Mouse (Mus musculus): Measurements from ENCODE around the gene Itgax. TPM values are rescaled to one million over a fixed set of nuclear protein-coding genes. Genes with fewer than 3 reads are reported as not detected.
"Not testable (repeated sequence)": the region's sequence is repeated elsewhere in the genome, so short reads cannot be mapped to it uniquely, and the experiment has no call there.

The Itgax gene
- polyA plus RNA-seq, 1 experiment from 2014 or later = 0.19 TPM

DNA sequence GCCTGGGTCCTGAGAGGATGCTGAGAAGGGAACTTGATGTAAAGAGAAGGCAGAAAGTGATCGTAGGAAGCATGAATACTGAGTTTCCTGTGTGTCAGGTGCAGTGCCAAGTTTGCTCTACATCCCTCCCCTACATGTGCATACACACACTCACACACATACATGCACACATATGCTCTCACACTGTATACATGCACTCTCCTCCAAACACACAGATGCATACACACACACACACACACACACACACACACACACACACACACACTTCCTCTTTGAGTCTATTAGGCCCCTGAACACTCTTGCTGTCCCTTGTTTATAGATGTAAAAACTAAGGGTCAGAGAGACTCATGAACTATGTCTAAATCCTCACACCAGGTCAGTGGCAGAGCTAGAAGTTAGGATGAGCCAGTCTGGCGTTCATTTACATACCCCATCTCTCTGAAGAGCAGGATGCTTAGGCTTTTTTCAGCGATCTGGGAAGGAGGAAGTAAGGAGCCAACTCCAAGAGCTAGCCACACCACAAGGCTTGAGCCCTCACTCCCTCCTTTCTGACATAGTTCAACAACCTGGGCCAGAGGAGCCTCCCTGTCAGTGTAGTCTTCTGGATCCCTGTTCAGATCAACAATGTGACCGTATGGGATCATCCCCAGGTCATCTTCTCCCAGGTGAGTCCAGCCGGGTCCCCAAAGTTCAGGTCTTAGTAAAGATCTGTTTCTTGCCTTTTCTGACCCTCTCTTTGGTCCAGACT is 14.0 kb upstream of the Itgax start:
- no peaks in the 10 kb centered on the region for H3K4me1 ChIP-seq
- H3K9ac ChIP-seq = no peak overlapping the region
- H3K4me3 ChIP-seq (replicated peaks) = no peak overlapping the region
- no peak overlapping the region for H3K4me2 ChIP-seq (replicated peaks)
- no peaks in the 10 kb centered on the region for H3K9me3 ChIP-seq (replicated peaks)
- H3K27me3 ChIP-seq = no peaks in the 10 kb centered on the region
- H3K27ac ChIP-seq (replicated peaks) = no peak overlapping the region
- WGBS = 73% methylated on average over 5 of the region's 5 CpGs
- no peaks in the 10 kb centered on the region for H3K36me3 ChIP-seq
- no peak for ATAC-seq (ENCODE audit: insufficient number of reproducible peaks, low FRiP score, low TSS enrichment, low read depth)

DNA sequence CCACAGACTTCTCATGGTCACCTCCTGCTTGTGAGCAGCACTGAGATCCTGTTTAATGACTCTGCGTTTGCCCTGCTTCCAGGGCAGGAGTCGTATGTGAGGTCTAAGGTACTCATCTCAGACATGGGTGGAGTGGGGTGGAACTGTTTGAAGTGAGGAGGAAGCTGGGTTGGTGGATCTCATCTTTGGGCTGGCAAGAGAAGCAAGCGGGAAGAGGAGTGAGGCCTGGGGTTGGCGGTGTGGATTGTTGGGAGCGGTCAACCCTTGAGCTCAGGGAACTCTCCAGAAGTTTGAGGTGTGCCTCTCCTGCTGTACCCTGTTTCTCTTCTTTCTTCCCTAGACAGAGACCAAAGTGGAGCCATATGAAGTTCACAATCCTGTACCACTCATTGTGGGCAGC is 13.0 kb upstream of the Itgax start:
- Histone ChIP-seq H3K27me3 (no peaks in the 10 kb centered on the region), H3K9ac (no peak overlapping the region), H3K4me3 (replicated peaks) (no peak overlapping the region), H3K36me3 (no peaks in the 10 kb centered on the region), H3K9me3 (replicated peaks) (no peaks in the 10 kb centered on the region), H3K4me2 (replicated peaks) (no peak overlapping the region), H3K4me1 (no peaks in the 10 kb centered on the region), H3K27ac (replicated peaks) (no peak overlapping the region)
- ATAC-seq (ENCODE audit: insufficient number of reproducible peaks, low FRiP score, low TSS enrichment, low read depth) = no peak
- WGBS = 94% methylated on average over 5 of the region's 5 CpGs

- Histone ChIP-seq H3K4me3 (replicated peaks) (no peak overlapping the region), H3K9ac (no peak overlapping the region), H3K4me2 (replicated peaks) (no peak overlapping the region), H3K9me3 (replicated peaks) (no peaks in the 10 kb centered on the region), H3K27ac (replicated peaks) (no peak overlapping the region), H3K27me3 (no peaks in the 10 kb centered on the region), H3K36me3 (no peaks in the 10 kb centered on the region), H3K4me1 (no peaks in the 10 kb centered on the region)
- ATAC-seq (ENCODE audit: insufficient number of reproducible peaks, low FRiP score, low TSS enrichment, low read depth) = no peak
- 83% methylated on average over 6 of the region's 6 CpGs for WGBS
Observed at GRCm38 (mm10) chr7:128119726-128120490, 9.4 kb upstream of the Itgax start.

GRCm38 (mm10) chr7:128132148-128132547 is 2.8 kb downstream of the Itgax start:
- 72% methylated on average over 5 of the region's 5 CpGs for WGBS
- H3K9me3 ChIP-seq (replicated peaks) = no peaks in the 10 kb centered on the region

GRCm38 (mm10) chr7:128133596-128133995 is 4.2 kb downstream of the Itgax start:
- Histone ChIP-seq H3K27me3 (no peaks in the 10 kb centered on the region), H3K4me3 (replicated peaks) (no peak overlapping the region), H3K36me3 (no peaks in the 10 kb centered on the region), H3K9me3 (replicated peaks) (no peaks in the 10 kb centered on the region), H3K27ac (replicated peaks) (no peak overlapping the region), H3K4me2 (replicated peaks) (no peak overlapping the region), H3K4me1 (no peaks in the 10 kb centered on the region), H3K9ac (no peak overlapping the region)
- ATAC-seq (ENCODE audit: insufficient number of reproducible peaks, low FRiP score, low TSS enrichment, low read depth) = no peak
- 82% methylated on average over 2 of the region's 2 CpGs for WGBS

More at GRCm38 (mm10) chr7:128132148-128132547, 2.8 kb downstream of the Itgax start:
- no peak overlapping the region for H3K27ac ChIP-seq (replicated peaks)
- H3K4me3 ChIP-seq (replicated peaks) = no peak overlapping the region
- H3K36me3 ChIP-seq = no peaks in the 10 kb centered on the region
- no peak overlapping the region for H3K4me2 ChIP-seq (replicated peaks)
- H3K4me1 ChIP-seq = no peaks in the 10 kb centered on the region
- ATAC-seq (ENCODE audit: insufficient number of reproducible peaks, low FRiP score, low TSS enrichment, low read depth) = no peak
- H3K27me3 ChIP-seq = no peaks in the 10 kb centered on the region
- H3K9ac ChIP-seq = no peak overlapping the region

DNA sequence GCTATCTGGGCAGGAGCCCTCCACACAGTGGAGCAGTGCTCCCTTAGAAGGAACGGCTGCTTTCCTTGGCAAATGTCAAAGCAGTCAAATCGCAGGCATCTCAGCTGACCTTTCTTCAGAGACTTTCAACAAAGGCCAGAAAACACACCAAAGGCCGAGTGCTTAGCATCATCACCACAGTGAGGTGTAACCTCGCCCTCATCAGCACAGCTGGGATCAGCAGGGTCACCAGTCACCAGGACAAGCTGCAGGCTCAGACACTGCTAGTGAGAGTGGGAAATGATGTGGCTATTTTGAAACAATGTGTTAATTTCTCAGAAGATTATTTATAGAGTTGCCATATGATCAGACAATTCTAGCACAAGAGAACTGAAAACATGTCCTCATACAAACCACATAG is 7.6 kb downstream of the Itgax start:
- Histone ChIP-seq H3K4me3 (replicated peaks) (no peak overlapping the region), H3K36me3 (no peaks in the 10 kb centered on the region), H3K4me2 (replicated peaks) (no peak overlapping the region), H3K4me1 (no peaks in the 10 kb centered on the region), H3K9ac (no peak overlapping the region), H3K27me3 (no peaks in the 10 kb centered on the region), H3K9me3 (replicated peaks) (no peaks in the 10 kb centered on the region), H3K27ac (replicated peaks) (no peak overlapping the region)
- 59% methylated on average over 4 of the region's 4 CpGs for WGBS
- no peak for ATAC-seq (ENCODE audit: insufficient number of reproducible peaks, low FRiP score, low TSS enrichment, low read depth)

GRCm38 (mm10) chr7:128139611-128140010 is 10.3 kb downstream of the Itgax start:
- 90% methylated on average over 6 of the region's 6 CpGs for WGBS
- H3K9ac ChIP-seq = no peak overlapping the region
- H3K4me3 ChIP-seq (replicated peaks) = no peak overlapping the region
- H3K27ac ChIP-seq (replicated peaks) = no peak overlapping the region
- no peaks in the 10 kb centered on the region for H3K4me1 ChIP-seq
- no peak for ATAC-seq (ENCODE audit: insufficient number of reproducible peaks, low FRiP score, low TSS enrichment, low read depth)
- H3K9me3 ChIP-seq (replicated peaks) = no peaks in the 10 kb centered on the region
- no peak overlapping the region for H3K4me2 ChIP-seq (replicated peaks)
- no peaks in the 10 kb centered on the region for H3K36me3 ChIP-seq
- H3K27me3 ChIP-seq = no peaks in the 10 kb centered on the region

- Histone ChIP-seq H3K9me3 (replicated peaks) (no peaks in the 10 kb centered on the region), H3K36me3 (no peaks in the 10 kb centered on the region), H3K27ac (replicated peaks) (no peak overlapping the region), H3K4me1 (no peaks in the 10 kb centered on the region), H3K27me3 (peaks cover 3% of the 10 kb centered on the region; the same call in 1 of the 2 replicates), H3K9ac (no peak overlapping the region), H3K4me2 (replicated peaks) (no peak overlapping the region), H3K4me3 (replicated peaks) (no peak overlapping the region)
- no peak for ATAC-seq (ENCODE audit: insufficient number of reproducible peaks, low FRiP score, low TSS enrichment, low read depth)
- 93% methylated on average over 8 of the region's 8 CpGs for WGBS
Observed at GRCm38 (mm10) chr7:128150970-128151369, 21.6 kb downstream of the Itgax start.

- H3K4me2 ChIP-seq (replicated peaks) = no peak within 1 kb of the TSS
- H3K27ac ChIP-seq (replicated peaks) = no peak within 1 kb of the TSS
- no peaks in the 10 kb centered on the region for H3K36me3 ChIP-seq
- no peak within 1 kb of the TSS for H3K4me3 ChIP-seq (replicated peaks)
- H3K9me3 ChIP-seq (replicated peaks) = no peaks in the 10 kb centered on the region
- H3K9ac ChIP-seq = no peak within 1 kb of the TSS
- no peaks in the 10 kb centered on the region for H3K4me1 ChIP-seq
- H3K27me3 ChIP-seq = peaks cover 2% of the 10 kb centered on the region; the same call in 1 of the 2 replicates
- 90% methylated on average over 21 of the region's 21 CpGs for WGBS
- ATAC-seq (ENCODE audit: insufficient number of reproducible peaks, low FRiP score, low TSS enrichment, low read depth) = no peak
Observed at GRCm38 (mm10) chr7:128154076-128154475, 24.7 kb downstream of the Itgax start, which contains the start of gene Itgad. Gene Itgad, plus strand, starts transcription at chr7:128154376.

DNA sequence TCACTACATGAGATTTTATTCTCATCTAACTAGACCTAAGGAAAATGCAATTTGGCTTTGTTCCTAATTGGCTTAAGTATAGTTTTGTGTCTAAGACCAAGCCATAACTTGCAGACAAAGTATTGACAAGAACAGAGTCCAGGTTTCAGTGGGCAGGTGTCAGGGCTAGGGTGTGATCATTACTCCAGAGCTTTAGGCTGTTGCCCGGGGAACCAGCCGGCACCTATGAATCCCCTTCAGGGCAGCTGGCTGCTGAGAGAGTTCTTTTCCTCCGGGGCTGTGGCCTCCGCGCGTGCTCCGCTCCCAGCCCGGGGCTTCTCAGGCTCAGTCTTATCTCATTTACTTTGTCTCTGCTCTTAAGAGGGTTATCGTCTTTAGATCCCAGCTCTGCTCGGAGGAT is 25.6 kb downstream of the Itgax start:
- Histone ChIP-seq H3K36me3 (no peaks in the 10 kb centered on the region), H3K27ac (replicated peaks) (no peak overlapping the region), H3K4me3 (replicated peaks) (no peak overlapping the region), H3K4me1 (no peaks in the 10 kb centered on the region), H3K9me3 (replicated peaks) (no peaks in the 10 kb centered on the region), H3K27me3 (no peaks in the 10 kb centered on the region), H3K9ac (no peak overlapping the region), H3K4me2 (replicated peaks) (no peak overlapping the region)
- WGBS = 65% methylated on average over 10 of the region's 10 CpGs
- no peak for ATAC-seq (ENCODE audit: insufficient number of reproducible peaks, low FRiP score, low TSS enrichment, low read depth)

DNA sequence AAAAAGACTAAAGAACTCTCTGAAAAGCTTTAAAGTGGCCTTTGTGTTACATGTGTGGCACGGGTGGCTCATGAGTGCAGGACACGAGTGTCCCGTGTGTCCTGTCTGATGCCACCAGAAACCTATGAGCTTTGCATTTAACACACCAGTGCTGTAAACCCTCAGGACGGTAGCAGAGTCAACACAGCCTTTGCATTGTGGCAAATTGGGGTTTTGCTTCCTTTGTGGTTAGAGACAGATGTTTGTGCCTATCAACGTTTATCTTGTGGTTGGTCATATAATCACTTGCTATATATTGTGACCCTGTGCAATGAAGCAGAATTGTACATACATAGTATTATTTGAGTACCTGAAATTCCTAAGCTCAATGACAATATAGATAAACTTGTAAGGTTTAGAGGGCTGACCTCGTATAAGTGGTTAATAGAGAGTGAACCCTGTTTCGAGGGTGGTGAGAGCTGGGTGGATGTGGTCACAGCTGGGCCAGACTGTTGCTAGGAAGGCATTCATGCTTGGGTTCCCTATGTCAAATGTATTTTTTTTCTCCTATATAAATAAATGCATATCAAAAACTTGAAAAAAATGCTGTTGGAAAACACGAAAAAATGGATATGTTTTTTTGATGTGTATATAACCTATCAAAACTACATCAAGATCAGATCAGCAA is 29.5 kb downstream of the Itgax start:
- not testable (repeated sequence) for H3K9me3 ChIP-seq (replicated peaks); H3K36me3 ChIP-seq; H3K9ac ChIP-seq; H3K4me1 ChIP-seq; H3K27me3 ChIP-seq; H3K4me2 ChIP-seq (replicated peaks); ATAC-seq (ENCODE audit: insufficient number of reproducible peaks, low FRiP score, low TSS enrichment, low read depth); H3K27ac ChIP-seq (replicated peaks); H3K4me3 ChIP-seq (replicated peaks)
- 76% methylated on average over 8 of the region's 8 CpGs for WGBS

All from embryonic facial prominence, embryonic 15.5 days (tissue).